Mouse (Mus musculus) thymus, adult 2 months (tissue): ENCODE data around the gene Lamc2.

Experiments
- CTCF ChIP-seq: fragments of 200-500 bp; IDR thresholded peaks from 2 replicates; pipeline ENCODE4 v1.5.1; 2012; ENCODE audit warnings: mild to moderate bottlenecking, control low read depth, low read length, moderate library complexity, borderline replicate concordance; ENCODE audit not compliant: control insufficient read depth, poor library complexity, insufficient read depth; ENCODE audit errors: extremely low read depth
- POLR2A ChIP-seq: fragments of 200-500 bp; IDR thresholded peaks from 2 replicates; pipeline ENCODE4 v1.6.1; 2012; ENCODE audit warnings: mild to moderate bottlenecking, low read length, control low read depth, moderate library complexity; ENCODE audit not compliant: control insufficient read depth, poor library complexity, insufficient read depth; ENCODE audit errors: extremely low read depth

DNA sequence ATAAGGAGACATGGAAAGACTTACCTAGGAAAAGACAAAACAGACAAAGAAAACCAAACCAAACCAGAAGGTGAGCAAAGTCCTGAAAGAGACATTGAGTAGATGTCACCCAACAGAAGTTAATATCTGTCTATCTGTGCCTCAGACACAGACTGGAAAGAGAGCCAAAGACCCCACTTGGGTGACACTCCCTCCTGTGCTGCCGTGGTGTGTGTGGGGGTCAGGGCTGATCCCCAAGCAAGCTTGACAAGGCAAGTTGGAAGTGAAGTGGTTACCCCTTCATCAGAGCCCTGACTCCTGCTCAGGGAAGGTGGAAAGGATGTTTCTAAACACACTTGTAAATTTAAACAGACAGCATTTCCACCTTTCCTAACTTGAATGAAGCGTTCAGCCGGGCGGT, 6.1 kb upstream of the Lamc2 start:
- no peak for TF ChIP-seq POLR2A
- no peak for TF ChIP-seq CTCF
